Comparison of ENCODE assay signal across 21 mouse cellular contexts in the genomic region with DNA sequence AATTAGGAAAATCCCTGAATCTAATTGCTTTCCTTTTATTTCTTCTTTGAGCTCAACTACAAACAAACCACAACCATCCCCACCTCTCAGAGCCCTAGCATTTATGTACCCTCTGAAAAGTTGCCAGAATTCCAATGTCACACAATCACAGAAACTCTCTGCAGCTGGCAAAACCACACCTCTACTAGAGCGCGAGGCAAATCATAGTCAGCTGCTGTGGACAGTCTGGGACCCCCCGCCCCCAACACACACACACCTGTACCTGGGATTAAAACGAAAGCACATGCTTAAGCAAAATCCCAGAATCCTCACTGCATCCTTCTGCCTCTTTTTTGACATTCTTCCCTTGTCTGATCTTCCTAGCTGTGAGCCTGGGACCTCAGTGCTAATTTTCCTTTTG. TPM values are rescaled to one million over a fixed set of nuclear protein-coding genes. Genes with fewer than 3 reads are reported as not detected.
DNase-seq lines count a peak whose midpoint lies in the region; ATAC-seq and TF ChIP-seq lines count a peak whose summit lies in the region.
"Had no signal": no experiment of that assay in that cellular context is flagged by ENCODE, and none has a peak within 500 bp of the region (broad histone marks: within the 10 kb centered on the region; RNA-seq: fewer than 3 reads in every experiment).

No protein-coding gene starts in this region.

- peaks cover 14% of the 10 kb centered on the region for H3K4me1 ChIP-seq in forebrain, embryonic 16.5 days (replicated peaks; ENCODE audit: control insufficient read depth, insufficient read depth, low read length)

- whole genome bisulfite sequencing in forebrain, embryonic 16.5 days: 94% methylated on average over 4 of the region's 4 CpGs

- no peak overlapping the region for H3K4me3 ChIP-seq in myocyte
- no peak overlapping the region for H3K4me3 ChIP-seq in forebrain, embryonic 16.5 days (replicated peaks; ENCODE audit: low read length)

- H3K27ac ChIP-seq in forebrain, embryonic 16.5 days (ENCODE audit: low read length): no peak overlapping the region

- peak; percentile 28 for DNase-seq in Muller cell, postnatal 12 days (ENCODE audit: inconsistent ontology term)
- no peak for DNase-seq in frontal cortex, postnatal 10 days (ENCODE audit: low spot score in 2 of 2)
- no peak for DNase-seq in thymus, postnatal 14 days
- DNase-seq: adrenal gland, adult 2 months; adrenal gland, adult 8-10 months; adrenal gland, postnatal 10 days; adrenal gland, postnatal 14 days; adrenal gland, postnatal 25 days; adrenal gland, postnatal 36 days; B cell, adult 2 months; cerebellum, adult 11 months; cerebellum, adult 11-12 months; cerebellum, adult 18-20 months; cerebellum, adult 2 months; cerebellum, adult 8-10 months had no signal

- H3K9ac ChIP-seq in forebrain, embryonic 16.5 days (replicated peaks; ENCODE audit: low read depth, low read length): no peak overlapping the region

- TF ChIP-seq POLR2A in myocyte (IDR thresholded peaks at IDR 0.05; ENCODE audit: insufficient read length, low read depth): no peak

- H3K79me2 ChIP-seq in myocyte (ENCODE audit: control insufficient read depth, insufficient read depth): no peaks in the 10 kb centered on the region

- peaks cover 6% of the 10 kb centered on the region; the same call in 1 of the 2 replicates for H3K9me3 ChIP-seq in forebrain, embryonic 16.5 days (ENCODE audit: control insufficient read depth, low read length)
- H3K9me3 ChIP-seq: G1E had no signal

- ATAC-seq in CD4-positive, CD25-positive, alpha-beta regulatory T cell, adult 4 months: peak; percentile 6
- no peak for ATAC-seq in forebrain, embryonic 16.5 days
- ATAC-seq: Patski had no signal

- H3K36me3 ChIP-seq in myocyte (ENCODE audit: control insufficient read depth, insufficient read depth): no peaks in the 10 kb centered on the region
- no peaks in the 10 kb centered on the region for H3K36me3 ChIP-seq in forebrain, embryonic 16.5 days (ENCODE audit: control insufficient read depth, insufficient read depth)
- H3K36me3 ChIP-seq: G1E had no signal

- no peak overlapping the region for H3K4me2 ChIP-seq in myocyte (ENCODE audit: low read depth)
- no peak overlapping the region for H3K4me2 ChIP-seq in forebrain, embryonic 16.5 days (ENCODE audit: low read length)

- no peaks in the 10 kb centered on the region for H3K27me3 ChIP-seq in myocyte (ENCODE audit: control insufficient read depth, insufficient read depth, insufficient read length)
- H3K27me3 ChIP-seq in forebrain, embryonic 16.5 days (replicated peaks; ENCODE audit: control insufficient read depth, insufficient read depth, low read length): no peaks in the 10 kb centered on the region
- H3K27me3 ChIP-seq: CH12.LX, Patski had no signal

- H3ac ChIP-seq in myocyte (ENCODE audit: control insufficient read depth, insufficient read length): no peak overlapping the region

TF ChIP-seq in myocyte, 11 proteins besides CTCF, POLR2A, EP300 and RAD21:
- TF ChIP-seq TCF12 (IDR thresholded peaks at IDR 0.05; ENCODE audit: insufficient read depth, poor library complexity, severe bottlenecking) (peak; percentile 59), MYOG (IDR thresholded peaks at IDR 0.05; ENCODE audit: control insufficient read depth in 1 of 3, insufficient read depth in 1 of 3, insufficient read length in 2 of 3, low read depth in 2 of 3) (peak in 2 of 3 experiments; percentile 30 to 67), MAX (IDR thresholded peaks at IDR 0.05; ENCODE audit: low read depth) (no peak), MYOD1 (IDR thresholded peaks at IDR 0.05; ENCODE audit: control insufficient read depth in 1 of 3, insufficient read length in 2 of 3, low read depth in 2 of 3) (peak in 2 of 3 experiments; percentile 56 to 75), SRF (IDR thresholded peaks at IDR 0.05; ENCODE audit: control insufficient read depth, insufficient read length, low read depth) (no peak)

RNA-seq across cellular contexts. Expression of a gene that starts 13.1 kb away (rescaled TPM):
- polyA plus RNA-seq in CD4-positive, CD25-positive, alpha-beta regulatory T cell, adult 4 months (2017; shearing (Covaris generic)): 10 to 100 TPM; 35.5 to 37.9 TPM
- polyA plus RNA-seq in myocyte (2012; fragmentation: generic; extraction: Trizol): 4.2 TPM
- polyA plus RNA-seq in forebrain, embryonic 16.5 days (2015; fragmentation: Nextera tagmentation; extraction: Ambion mirVana): 6.3 and 6.9 TPM in 2 replicates
